Mouse (Mus musculus) adrenal gland, adult 18-20 months (tissue): Measurements from ENCODE around the gene Bmp10. TPM values are rescaled to one million over a fixed set of nuclear protein-coding genes. Genes with fewer than 3 reads are reported as not detected.
A peak's percentile ranks its signal among the peaks of the same experiment; 100 is the strongest.

Experiments
- DNase-seq, 2 experiments: peaks; one replicate each; pipeline ENCODE4 v3.0.0; 2021 to 2022; ENCODE audit warnings: low spot score in 2 of 2
- long read RNA-seq, 2 experiments: library from polyadenylated mRNA; stranded (forward); transcript quantifications; one replicate each; pipeline ENCODE4 v2.0.0; 2021
- total RNA-seq, 2 experiments: library from RNA; stranded (reverse); gene quantifications; 1 replicate in 1 of 2; 2 replicates in 1 of 2; pipeline ENCODE4 v1.2.3; 2021

The Bmp10 gene
- total RNA-seq = not detected
- long read RNA-seq, experiment 1 = 0 reads
- long read RNA-seq, experiment 2 = 0 reads

GRCm38 (mm10) chr6:87428487-87429044 lies at the start of gene Bmp10:
TSS of gene Bmp10 (plus strand) at chr6:87428994.
- DNase-seq = no peak

GRCm38 (mm10) chr6:87383926-87384691 lies 44.7 kb upstream of the Bmp10 start:
- no peak for DNase-seq

GRCm38 (mm10) chr6:87384761-87385160 lies 44.0 kb upstream of the Bmp10 start:
- DNase-seq = no peak

- peak; percentile 60 to 62 for DNase-seq
Measured at GRCm38 (mm10) chr6:87386203-87386602, 42.6 kb upstream of the Bmp10 start.

GRCm38 (mm10) chr6:87386681-87387080 lies 42.1 kb upstream of the Bmp10 start:
- no peak for DNase-seq

- no peak for DNase-seq
Measured at GRCm38 (mm10) chr6:87388877-87389276, 39.9 kb upstream of the Bmp10 start, which contains the start of gene Gkn3. TSS of gene Gkn3 (minus strand) at chr6:87388935.

GRCm38 (mm10) chr6:87389455-87389989 lies 39.3 kb upstream of the Bmp10 start:
- DNase-seq = no peak

- DNase-seq = no peak
Measured at GRCm38 (mm10) chr6:87393466-87394205, 35.2 kb upstream of the Bmp10 start.

GRCm38 (mm10) chr6:87394783-87395182 lies 34.0 kb upstream of the Bmp10 start:
- DNase-seq = no peak

GRCm38 (mm10) chr6:87399137-87399536 lies 29.7 kb upstream of the Bmp10 start:
- peak; percentile 65 to 79 for DNase-seq

GRCm38 (mm10) chr6:87399886-87400566 lies 28.8 kb upstream of the Bmp10 start:
- no peak for DNase-seq

GRCm38 (mm10) chr6:87401456-87401855 lies 27.3 kb upstream of the Bmp10 start:
- DNase-seq = no peak

GRCm38 (mm10) chr6:87412011-87412410 lies 16.8 kb upstream of the Bmp10 start:
- DNase-seq = no peak

GRCm38 (mm10) chr6:87422304-87422703 lies 6.5 kb upstream of the Bmp10 start:
- no peak for DNase-seq

- DNase-seq = peak in 1 of 2 experiments; percentile 39
Measured at GRCm38 (mm10) chr6:87424037-87424816, 4.6 kb upstream of the Bmp10 start.

GRCm38 (mm10) chr6:87426954-87427353 lies 1.8 kb upstream of the Bmp10 start:
- no peak for DNase-seq

- no peak for DNase-seq
Measured at GRCm38 (mm10) chr6:87427616-87428015, 1.2 kb upstream of the Bmp10 start.

GRCm38 (mm10) chr6:87435791-87436190 lies 7.0 kb downstream of the Bmp10 start:
- no peak for DNase-seq

- no peak for DNase-seq
Measured at GRCm38 (mm10) chr6:87436745-87437144, 8.0 kb downstream of the Bmp10 start.

GRCm38 (mm10) chr6:87443253-87443652 lies 14.5 kb downstream of the Bmp10 start:
- DNase-seq = no peak
